7 mouse cellular contexts compared by ENCODE assay signal in the genomic region with DNA sequence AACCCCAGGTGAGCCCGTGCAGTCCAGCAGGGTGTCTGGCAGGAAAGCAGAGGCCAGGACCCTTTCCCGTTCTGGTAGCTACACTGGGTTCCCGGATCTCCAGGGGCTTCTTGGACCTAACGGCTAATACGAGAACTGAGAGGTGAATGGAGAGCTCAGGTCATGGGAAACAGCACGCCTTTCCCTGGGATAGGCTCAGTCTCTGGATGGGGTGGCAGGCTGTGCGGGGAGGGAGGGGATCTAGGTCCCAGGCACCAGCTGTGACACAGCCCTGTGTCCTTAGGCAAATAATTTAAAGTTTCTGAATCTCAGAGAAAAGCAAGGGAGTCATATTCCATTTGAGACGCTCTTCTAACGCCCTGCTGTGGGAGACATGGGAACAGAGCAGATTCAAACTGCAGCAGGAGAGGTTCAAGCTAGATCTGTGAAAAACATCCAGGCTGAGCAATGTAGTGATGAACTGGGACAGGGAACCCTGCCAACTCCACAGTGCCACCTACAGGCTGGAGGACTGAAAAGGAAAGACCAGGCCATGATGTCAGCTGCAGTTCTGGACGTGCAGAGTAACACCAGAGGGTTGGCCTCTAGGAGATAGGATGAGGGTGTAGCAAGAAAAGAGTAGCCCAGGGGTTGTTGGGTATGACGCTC.
DNase-seq lines count a peak whose midpoint lies in the region; ATAC-seq and TF ChIP-seq lines count a peak whose summit lies in the region.

No protein-coding gene starts in this region.

- H3K27me3 ChIP-seq in ES-Bruce4 (ENCODE audit: control insufficient read depth, insufficient read depth, low read length, poor library complexity, severe bottlenecking): no peaks in the 10 kb centered on the region
- H3K27me3 ChIP-seq in heart, embryonic 16.5 days (ENCODE audit: control insufficient read depth, insufficient read depth, low read length): no peaks in the 10 kb centered on the region

- TF ChIP-seq CTCF in ES-Bruce4 (IDR thresholded peaks at IDR 0.05; ENCODE audit: low read depth, low read length): peak; percentile 97

- no peak for TF ChIP-seq POLR2A in ES-Bruce4 (IDR thresholded peaks at IDR 0.05; ENCODE audit: insufficient read depth, low read length)

- 0 out of 2 replicates have a peak, but pooled peaks have one; percentile 17 for TF ChIP-seq EP300 in ES-Bruce4 (IDR thresholded peaks at IDR 0.05; ENCODE audit: insufficient read depth, low read depth, low read length)

- WGBS in heart, embryonic 16.5 days: 43% methylated on average over 11 of the region's 11 CpGs

- no peak for ATAC-seq in heart, embryonic 16.5 days (replicated peaks; ENCODE audit: extremely low read depth, insufficient read depth, low FRiP score)
- ATAC-seq in megakaryocyte-erythroid progenitor cell, adult 5-6 weeks (replicated peaks; ENCODE audit: low FRiP score, low TSS enrichment, poor library complexity, severe bottlenecking): peak; percentile 78

- H3K4me1 ChIP-seq in ES-Bruce4 (ENCODE audit: control insufficient read depth, insufficient read depth, low read length): no peaks in the 10 kb centered on the region
- peaks cover 16% of the 10 kb centered on the region for H3K4me1 ChIP-seq in heart, embryonic 16.5 days (ENCODE audit: control insufficient read depth, insufficient read depth, low read length)

- no peaks in the 10 kb centered on the region for H3K9me3 ChIP-seq in ES-Bruce4 (replicated peaks; ENCODE audit: control insufficient read depth, insufficient read depth, low read length, poor library complexity, severe bottlenecking)
- no peaks in the 10 kb centered on the region for H3K9me3 ChIP-seq in heart, embryonic 16.5 days (replicated peaks; ENCODE audit: control insufficient read depth, low read length)

- H3K4me3 ChIP-seq in ES-Bruce4 (ENCODE audit: low read depth, low read length): peak overlapping the region; percentile 2
- H3K4me3 ChIP-seq in heart, embryonic 16.5 days (ENCODE audit: low read length): peak overlapping the region; percentile 21

- no peak overlapping the region for H3K9ac ChIP-seq in ES-Bruce4 (ENCODE audit: low read depth, poor library complexity, severe bottlenecking)
- peak overlapping the region; percentile 2; the same call in 1 of the 2 replicates for H3K9ac ChIP-seq in heart, embryonic 16.5 days (ENCODE audit: low read length)

- no peaks in the 10 kb centered on the region for H3K36me3 ChIP-seq in ES-Bruce4 (ENCODE audit: control insufficient read depth, insufficient read depth, low read length, poor library complexity, severe bottlenecking)
- no peaks in the 10 kb centered on the region for H3K36me3 ChIP-seq in heart, embryonic 16.5 days (ENCODE audit: control insufficient read depth, insufficient read depth)

- peak overlapping the region; percentile 62 for H3K4me2 ChIP-seq in heart, embryonic 16.5 days (ENCODE audit: low read depth, low read length)

- no peak overlapping the region for H3K27ac ChIP-seq in ES-Bruce4 (ENCODE audit: insufficient read depth, low read length)
- H3K27ac ChIP-seq in heart, embryonic 16.5 days (ENCODE audit: low read length): no peak overlapping the region

- DNase-seq in adipocyte (ENCODE audit: low spot score): peak; percentile 63
- peak; percentile 34 for DNase-seq in embryo, embryonic 11.5 days (ENCODE audit: low read depth, low spot score)
- DNase-seq in kidney, postnatal 36 days: peak; percentile 30 to 66
- peak; percentile 58 to 83 for DNase-seq in spleen, postnatal 4 days (ENCODE audit: low spot score in 2 of 2)
